Comparison of ENCODE assay signal across 10 mouse cellular contexts in genomic region chr4:14435419-14435818, GRCm38 (mm10).
DNase-seq lines count a peak whose midpoint lies in the region; ATAC-seq lines count a peak whose summit lies in the region.
"Had no signal": no experiment of that assay in that cellular context is flagged by ENCODE, and none has a peak within 500 bp of the region (broad histone marks: within the 10 kb centered on the region; RNA-seq: fewer than 3 reads in every experiment).

No protein-coding gene starts in this region.

- no peak overlapping the region for H3K4me3 ChIP-seq in embryonic facial prominence, embryonic 11.5 days (ENCODE audit: low read depth, low read length)
- no peak overlapping the region for H3K4me3 ChIP-seq in embryonic facial prominence, embryonic 10.5 days
- H3K4me3 ChIP-seq in lung, embryonic 16.5 days (ENCODE audit: low read length) = no peak overlapping the region
- no peak overlapping the region for H3K4me3 ChIP-seq in hindbrain, embryonic 13.5 days
- H3K4me3 ChIP-seq: embryonic facial prominence, embryonic 12.5 days had no signal

- 13% methylated on average over 3 of the region's 3 CpGs for WGBS in embryonic facial prominence, embryonic 11.5 days
- WGBS in embryonic facial prominence, embryonic 10.5 days = 20% methylated on average over 3 of the region's 3 CpGs
- 5% methylated on average over 3 of the region's 3 CpGs for WGBS in lung, embryonic 16.5 days
- WGBS in hindbrain, embryonic 13.5 days = 13% methylated on average over 3 of the region's 3 CpGs

- DNase-seq in embryonic facial prominence, embryonic 11.5 days (ENCODE audit: low spot score) = peak; percentile 84
- no peak for DNase-seq in embryonic facial prominence, embryonic 10.5 days (ENCODE audit: low spot score)
- DNase-seq in lung, postnatal 14 days = no peak
- peak; percentile 79 for DNase-seq in retina, embryonic 14.5 days (ENCODE audit: low spot score)
- DNase-seq in testis, postnatal 10 days (ENCODE audit: low spot score) = no peak
- no peak for DNase-seq in ovary, postnatal 36 days (ENCODE audit: low spot score)

- no peaks in the 10 kb centered on the region for H3K9me3 ChIP-seq in embryonic facial prominence, embryonic 11.5 days (replicated peaks; ENCODE audit: control insufficient read depth, low read length)
- no peaks in the 10 kb centered on the region for H3K9me3 ChIP-seq in embryonic facial prominence, embryonic 10.5 days
- H3K9me3 ChIP-seq in lung, embryonic 16.5 days (ENCODE audit: control insufficient read depth, low read length) = no peaks in the 10 kb centered on the region
- no peaks in the 10 kb centered on the region for H3K9me3 ChIP-seq in hindbrain, embryonic 13.5 days
- H3K9me3 ChIP-seq: embryonic facial prominence, embryonic 12.5 days had no signal

- no peak overlapping the region for H3K27ac ChIP-seq in embryonic facial prominence, embryonic 11.5 days (replicated peaks; ENCODE audit: low read depth, low read length)
- no peak overlapping the region for H3K27ac ChIP-seq in embryonic facial prominence, embryonic 10.5 days (replicated peaks)
- H3K27ac ChIP-seq in lung, embryonic 16.5 days (ENCODE audit: low read length) = no peak overlapping the region
- H3K27ac ChIP-seq in hindbrain, embryonic 13.5 days = peak overlapping the region; percentile 31; the same call in 1 of the 2 replicates
- H3K27ac ChIP-seq: embryonic facial prominence, embryonic 12.5 days had no signal

- no peak for ATAC-seq in embryonic facial prominence, embryonic 11.5 days (replicated peaks; ENCODE audit: insufficient number of reproducible peaks, low FRiP score, low TSS enrichment, low read depth)
- ATAC-seq in lung, embryonic 16.5 days (ENCODE audit: low read depth) = no peak
- peak; percentile 72; the same call in 1 of the 2 replicates for ATAC-seq in hindbrain, embryonic 13.5 days (ENCODE audit: low FRiP score)
- ATAC-seq: CD4-positive, CD25-positive, alpha-beta regulatory T cell, adult 4 months had no signal

- no peak overlapping the region for H3K9ac ChIP-seq in embryonic facial prominence, embryonic 11.5 days (replicated peaks; ENCODE audit: low read length)
- H3K9ac ChIP-seq in lung, embryonic 16.5 days (ENCODE audit: low read length) = no peak overlapping the region
- no peak overlapping the region for H3K9ac ChIP-seq in hindbrain, embryonic 13.5 days
- H3K9ac ChIP-seq: embryonic facial prominence, embryonic 12.5 days had no signal

- H3K36me3 ChIP-seq in embryonic facial prominence, embryonic 11.5 days (replicated peaks; ENCODE audit: control insufficient read depth, insufficient read depth, low read depth, low read length) = no peaks in the 10 kb centered on the region
- no peaks in the 10 kb centered on the region for H3K36me3 ChIP-seq in embryonic facial prominence, embryonic 10.5 days (replicated peaks)
- no peaks in the 10 kb centered on the region for H3K36me3 ChIP-seq in lung, embryonic 16.5 days (ENCODE audit: control insufficient read depth, insufficient read depth, low read length)
- no peaks in the 10 kb centered on the region for H3K36me3 ChIP-seq in hindbrain, embryonic 13.5 days
- H3K36me3 ChIP-seq: embryonic facial prominence, embryonic 12.5 days had no signal

- H3K4me2 ChIP-seq in embryonic facial prominence, embryonic 11.5 days (ENCODE audit: low read depth, low read length) = no peak overlapping the region
- peak overlapping the region; percentile 29; the same call in 1 of the 2 replicates for H3K4me2 ChIP-seq in lung, embryonic 16.5 days (ENCODE audit: low read depth, low read length)
- H3K4me2 ChIP-seq in hindbrain, embryonic 13.5 days = peak overlapping the region; percentile 36
- H3K4me2 ChIP-seq: embryonic facial prominence, embryonic 12.5 days had no signal

- no peaks in the 10 kb centered on the region for H3K4me1 ChIP-seq in embryonic facial prominence, embryonic 11.5 days (ENCODE audit: control insufficient read depth, insufficient read depth, low read length)
- peaks cover 8% of the 10 kb centered on the region for H3K4me1 ChIP-seq in embryonic facial prominence, embryonic 10.5 days
- no peaks in the 10 kb centered on the region for H3K4me1 ChIP-seq in lung, embryonic 16.5 days (replicated peaks; ENCODE audit: control insufficient read depth, insufficient read depth, low read length)
- H3K4me1 ChIP-seq in hindbrain, embryonic 13.5 days (replicated peaks) = peaks cover 14% of the 10 kb centered on the region; the same call in 1 of the 2 replicates
- H3K4me1 ChIP-seq: embryonic facial prominence, embryonic 12.5 days had no signal

- no peaks in the 10 kb centered on the region for H3K27me3 ChIP-seq in embryonic facial prominence, embryonic 11.5 days (ENCODE audit: control insufficient read depth, insufficient read depth, low read length)
- no peaks in the 10 kb centered on the region for H3K27me3 ChIP-seq in embryonic facial prominence, embryonic 10.5 days (replicated peaks; ENCODE audit: low read depth, poor library complexity, severe bottlenecking)
- H3K27me3 ChIP-seq in lung, embryonic 16.5 days (ENCODE audit: control insufficient read depth, insufficient read depth, low read depth, low read length) = no peaks in the 10 kb centered on the region
- H3K27me3 ChIP-seq in hindbrain, embryonic 13.5 days = no peaks in the 10 kb centered on the region
- H3K27me3 ChIP-seq: embryonic facial prominence, embryonic 12.5 days had no signal

Comparison
In these comparisons a context has a peak if more than half of its experiments do, and no peak if none do; other contexts are left out.
1. DNase-seq: peak in embryonic facial prominence, embryonic 11.5 days (single experiment) and retina, embryonic 14.5 days (single experiment); none in embryonic facial prominence, embryonic 10.5 days (single experiment), lung, postnatal 14 days (single experiment), testis, postnatal 10 days (single experiment) and ovary, postnatal 36 days (single experiment).